Mouse (Mus musculus) naive thymus-derived CD4-positive, alpha-beta T cell, adult 2 months (primary cell): ENCODE data around the gene Smyd1.
"Not testable (repeated sequence)": the region's sequence is repeated elsewhere in the genome, so short reads cannot be mapped to it uniquely, and the experiment has no call there.

Experiments
- DNase-seq: peaks from one replicate; pipeline ENCODE4 v3.0.0-alpha.2; 2011; ENCODE audit warnings: low read depth

The Smyd1 gene

GRCm38 (mm10) chr6:71324816-71325215 lies 2.8 kb upstream of the Smyd1 start:
- no peak for DNase-seq

- DNase-seq: peak; percentile 81
Measured at GRCm38 (mm10) chr6:71322491-71322921, 473 bp upstream of the Smyd1 start, which contains the start of gene Cd8b1. Gene Cd8b1, plus strand, starts transcription at chr6:71322788.

- DNase-seq: peak; percentile 44
Measured at GRCm38 (mm10) chr6:71307486-71307885, 14.5 kb downstream of the Smyd1 start.

GRCm38 (mm10) chr6:71302097-71302731 lies 19.8 kb downstream of the Smyd1 start:
- DNase-seq: no peak

- peak; percentile 77 for DNase-seq
Measured at GRCm38 (mm10) chr6:71298751-71299150, 23.3 kb downstream of the Smyd1 start.

- no peak for DNase-seq
Measured at GRCm38 (mm10) chr6:71298051-71298450, 24.0 kb downstream of the Smyd1 start.

GRCm38 (mm10) chr6:71295303-71295702 lies 26.7 kb downstream of the Smyd1 start:
- no peak for DNase-seq

GRCm38 (mm10) chr6:71293509-71293908 lies 28.5 kb downstream of the Smyd1 start:
- no peak for DNase-seq

- peak; percentile 10 for DNase-seq
Measured at GRCm38 (mm10) chr6:71279418-71279817, 42.6 kb downstream of the Smyd1 start.

GRCm38 (mm10) chr6:71274621-71275020 lies 47.4 kb downstream of the Smyd1 start:
- DNase-seq: peak; percentile 9

GRCm38 (mm10) chr6:71273715-71274114 lies 48.3 kb downstream of the Smyd1 start:
- peak; percentile 9 for DNase-seq

- peak; percentile 42 for DNase-seq
Measured at GRCm38 (mm10) chr6:71272316-71272741, 49.7 kb downstream of the Smyd1 start.

GRCm38 (mm10) chr6:71271389-71272315 lies 50.4 kb downstream of the Smyd1 start, which contains the start of gene Krcc1:
Gene Krcc1, plus strand, starts transcription at chr6:71271677.
- DNase-seq: peak; percentile 97

- DNase-seq: no peak
Measured at GRCm38 (mm10) chr6:71271057-71271388, 51.0 kb downstream of the Smyd1 start.

GRCm38 (mm10) chr6:71270301-71271056 lies 51.6 kb downstream of the Smyd1 start:
- no peak for DNase-seq

- peak; percentile 14 for DNase-seq
Measured at GRCm38 (mm10) chr6:71269686-71270050, 52.4 kb downstream of the Smyd1 start.

- peak; percentile 33 for DNase-seq
Measured at GRCm38 (mm10) chr6:71268929-71269685, 52.9 kb downstream of the Smyd1 start.

- not testable (repeated sequence) for DNase-seq
Measured at GRCm38 (mm10) chr6:71267603-71268002, 54.4 kb downstream of the Smyd1 start.

GRCm38 (mm10) chr6:71262142-71262833 lies 59.7 kb downstream of the Smyd1 start:
- no peak for DNase-seq

GRCm38 (mm10) chr6:71261060-71261459 lies 61.0 kb downstream of the Smyd1 start:
- no peak for DNase-seq

GRCm38 (mm10) chr6:71260051-71260640 lies 61.9 kb downstream of the Smyd1 start:
- DNase-seq: no peak
